Mouse (Mus musculus): ENCODE measurements at regions not wholly inside any gene's neighbourhood (a gene's known extent, or its start where the extent isn't known, plus 50 kb on each side); places are given as distances from the start of the nearest gene placed in this dataset.

GRCm38 (mm10) chr6:32739162-32739745, 151.3 kb upstream of the Plxna4 start:
- no peak for DNase-seq

GRCm38 (mm10) chr6:32728706-32729105, 140.7 kb upstream of the Plxna4 start:
- DNase-seq = no peak

- DNase-seq = no peak
These were observed 138.6 kb upstream of the Plxna4 start for GRCm38 (mm10) chr6:32726571-32726970.

GRCm38 (mm10) chr6:32717860-32718259, 129.9 kb upstream of the Plxna4 start:
- DNase-seq = no peak

- DNase-seq = no peak
These were observed 127.1 kb upstream of the Plxna4 start for GRCm38 (mm10) chr6:32715137-32715536.

- peak; percentile 77 for DNase-seq
These were observed 122.2 kb upstream of the Plxna4 start for GRCm38 (mm10) chr6:32710208-32710607.

- DNase-seq = no peak
These were observed 121.6 kb upstream of the Plxna4 start for GRCm38 (mm10) chr6:32709566-32709965.

- DNase-seq = no peak
These were observed 119.4 kb upstream of the Plxna4 start for GRCm38 (mm10) chr6:32707417-32707816.

- DNase-seq = no peak
These were observed 118.4 kb upstream of the Plxna4 start for GRCm38 (mm10) chr6:32706376-32706775.

GRCm38 (mm10) chr6:32703466-32703865, 115.5 kb upstream of the Plxna4 start:
- DNase-seq = no peak

- no peak for DNase-seq
These were observed 114.3 kb upstream of the Plxna4 start for GRCm38 (mm10) chr6:32702245-32702791.

GRCm38 (mm10) chr6:32699811-32700210, 111.8 kb upstream of the Plxna4 start:
- no peak for DNase-seq

GRCm38 (mm10) chr6:32697771-32698270, 109.8 kb upstream of the Plxna4 start:
- no peak for DNase-seq

GRCm38 (mm10) chr6:32696037-32696436, 108.0 kb upstream of the Plxna4 start:
- DNase-seq = no peak

- DNase-seq = no peak
These were observed 84.6 kb upstream of the Plxna4 start for GRCm38 (mm10) chr6:32672552-32672951.

- DNase-seq = no peak
These were observed 71.8 kb upstream of the Plxna4 start for GRCm38 (mm10) chr6:32659743-32660142.

- DNase-seq = no peak
These were observed 69.4 kb upstream of the Plxna4 start for GRCm38 (mm10) chr6:32657378-32657777.

GRCm38 (mm10) chr6:32654188-32654587, 66.2 kb upstream of the Plxna4 start:
- no peak for DNase-seq

GRCm38 (mm10) chr6:32644016-32644415, 56.0 kb upstream of the Plxna4 start:
- DNase-seq = no peak

- no peak for DNase-seq
These were observed 50.9 kb upstream of the Plxna4 start for GRCm38 (mm10) chr6:32638843-32639242.

All from retina, postnatal 1 day (tissue).